Mouse (Mus musculus) heart, adult 2 months (tissue): ENCODE measurements at regions not wholly inside any gene's neighbourhood (a gene's known extent, or its start where the extent isn't known, plus 50 kb on each side); places are given as distances from the start of the nearest gene placed in this dataset.

Experiments used
- CTCF ChIP-seq: fragments of 200-600 bp; IDR thresholded peaks from 2 replicates; pipeline ENCODE4 v1.8.1; 2022; ENCODE audit warnings: antibody characterized with exemption, mild to moderate bottlenecking, moderate library complexity
- EP300 ChIP-seq: fragments of 200-500 bp; IDR thresholded peaks from 2 replicates; pipeline ENCODE4 v1.6.1; 2011; ENCODE audit warnings: low read depth, low read length, control low read depth; ENCODE audit not compliant: insufficient read depth
- POLR2A ChIP-seq: fragments of 200-500 bp; IDR thresholded peaks from 2 replicates; pipeline ENCODE4 v1.6.1; 2011; ENCODE audit warnings: mild to moderate bottlenecking, low read depth, low read length, control low read depth; ENCODE audit not compliant: insufficient read depth

DNA sequence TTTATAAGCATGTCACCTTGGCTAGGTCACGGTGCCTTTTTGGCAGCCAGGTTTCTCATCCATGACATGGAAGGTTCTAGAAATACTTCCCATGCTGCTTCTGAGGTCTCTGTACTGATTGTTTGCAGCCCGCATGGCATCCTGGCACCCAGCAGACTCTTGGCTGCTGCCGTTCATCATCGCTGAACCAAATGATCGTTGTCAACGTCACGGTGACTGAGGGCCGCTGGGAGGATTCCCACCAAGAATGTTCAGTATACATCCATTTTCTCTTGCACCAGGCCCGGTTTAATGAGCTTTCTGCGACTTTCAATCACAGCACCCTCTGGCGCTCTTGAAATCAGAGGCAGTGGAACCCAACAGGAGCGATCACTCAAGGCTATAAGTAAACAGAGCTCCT, 448.1 kb downstream of the Cdh26 start:
- no peak for TF ChIP-seq POLR2A
- no peak for TF ChIP-seq CTCF
- TF ChIP-seq EP300, result no peak
